Mouse (Mus musculus) B cell, adult (primary cell): ENCODE data around the gene Rmdn3. TPM values are rescaled to one million over a fixed set of nuclear protein-coding genes. Genes with fewer than 3 reads are reported as not detected.

Source experiments
- total RNA-seq: library from RNA; stranded (reverse); gene quantifications from 4 replicates; pipeline ENCODE4 v1.2.4, GENCODE M21; 2023; ENCODE audit not compliant: inconsistent age

The Rmdn3 gene
- total RNA-seq: 29.7 to 39.8 TPM (median 34.3 TPM) in 4 replicates

DNA sequence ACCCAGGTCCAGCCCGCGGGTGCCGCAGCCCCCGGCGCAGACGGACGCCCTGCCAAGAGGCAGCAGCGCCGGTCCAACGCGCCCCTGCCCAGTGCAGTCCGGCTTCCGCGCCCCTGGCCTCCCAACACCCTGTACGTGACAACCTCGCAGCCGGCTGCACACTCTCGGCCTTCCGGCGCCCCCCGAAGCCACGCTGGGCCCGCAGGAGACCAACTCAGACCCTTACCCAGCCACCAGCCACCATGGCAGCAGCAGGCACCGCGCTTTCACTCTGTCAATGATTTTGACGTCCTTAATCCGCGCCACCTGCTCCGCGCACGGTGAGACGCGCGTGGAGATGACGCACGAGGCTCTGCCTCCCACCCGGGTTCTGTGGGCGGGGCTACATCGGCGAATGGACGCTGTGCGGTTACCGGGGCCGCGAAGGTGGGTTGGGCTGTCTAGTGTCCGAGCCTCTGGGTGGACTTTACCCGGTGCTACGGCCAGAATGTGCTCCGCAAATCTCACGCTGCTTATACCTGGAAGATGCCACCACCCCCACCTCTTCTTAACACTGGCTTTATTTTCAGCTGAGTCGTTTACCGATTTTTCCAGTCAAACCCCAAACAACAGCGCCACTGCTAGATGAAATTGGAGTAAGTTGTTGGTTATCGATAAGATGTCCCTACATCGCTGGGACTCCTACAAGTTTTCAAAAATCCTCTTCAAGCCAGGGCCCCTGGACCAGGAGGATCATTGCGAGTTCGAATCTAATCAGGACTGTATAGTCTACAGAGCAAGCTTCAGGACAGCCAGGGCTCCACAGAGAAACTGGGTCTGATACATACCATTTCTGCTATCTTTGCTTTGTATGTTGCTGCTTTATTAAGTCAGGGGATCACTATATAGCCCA, at the start of gene Rmdn3:
TSS of gene Rmdn3 (minus strand) at position 354 of the 892 bp plus-strand sequence.

GRCm38 (mm10) chr2:119173991-119174651, 17.3 kb upstream of the Rmdn3 start, which contains the start of gene Gm14137:
Gene Gm14137 (plus strand): TSS chr2:119174509.

DNA sequence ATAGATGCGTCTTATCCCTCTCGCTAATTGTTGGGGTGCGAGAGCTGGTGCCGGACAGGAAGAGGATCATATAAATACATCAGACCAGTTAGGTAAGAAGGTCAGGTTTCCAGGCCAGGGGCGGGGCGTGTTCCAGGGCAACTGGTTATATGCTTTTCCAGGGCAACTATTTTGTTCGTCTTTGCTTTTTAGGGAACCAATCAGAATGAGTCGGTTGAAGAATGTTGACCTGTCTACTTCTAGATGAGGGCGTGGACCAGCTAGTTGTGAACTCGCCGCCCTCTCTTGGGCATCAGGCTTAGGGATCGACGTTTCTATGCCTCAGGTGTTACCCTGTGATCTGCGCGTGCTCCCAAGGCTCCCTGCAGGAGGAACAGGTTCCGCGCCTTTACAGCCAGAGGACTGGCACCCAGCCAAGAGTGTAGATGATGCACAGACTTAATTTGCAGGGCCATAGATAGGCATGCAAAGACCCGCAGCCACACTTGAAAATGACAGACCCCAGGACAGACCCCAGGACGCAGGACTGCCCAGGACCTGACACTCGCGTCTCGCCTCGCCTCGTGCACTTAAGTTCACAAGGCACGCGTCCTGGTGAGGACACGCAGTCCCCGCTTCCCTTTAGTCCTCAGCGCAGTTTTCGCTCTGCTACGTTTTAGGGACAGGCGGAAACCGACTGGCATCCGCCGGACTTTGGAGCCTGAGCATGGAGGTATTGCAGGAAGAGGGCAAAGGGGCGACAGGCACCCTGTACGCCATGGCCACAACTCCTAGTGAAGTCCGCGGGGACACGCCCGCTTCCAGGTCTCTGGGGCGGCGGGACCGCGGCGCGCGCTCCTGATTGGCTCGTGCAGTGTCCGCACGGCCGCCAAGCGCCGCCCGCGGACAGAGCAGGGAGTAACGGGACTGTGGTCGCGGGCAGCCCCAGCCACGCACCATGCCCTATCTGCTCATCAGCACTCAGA, 10.3 kb upstream of the Rmdn3 start, which contains the start of gene Gchfr:
TSS of gene Gchfr (plus strand) at position 873 of the 965 bp plus-strand sequence.

GRCm38 (mm10) chr2:119112438-119113112, 44.3 kb downstream of the Rmdn3 start, which contains the start of gene Rad51:
Gene Rad51 (plus strand): TSS chr2:119112793.

Other genes starting within 250 kb of the Rmdn3 start
- gene Chst14, start 230.5 kb downstream of the Rmdn3 start, total RNA-seq: 3.6 to 4.3 TPM (median 4.0 TPM) in 4 replicates
- 11.5 to 14.4 TPM (median 13.0 TPM) in 4 replicates for gene Ccdc32, start 127.6 kb downstream of the Rmdn3 start, total RNA-seq
- gene Rpusd2, start 122.2 kb downstream of the Rmdn3 start, total RNA-seq: 16.0 to 18.0 TPM (median 16.8 TPM) in 4 replicates
- gene Knl1, start 109.9 kb downstream of the Rmdn3 start, total RNA-seq: 3.3 to 4.7 TPM (median 4.1 TPM) in 4 replicates
- 1.8 to 4.5 TPM (median 3.7 TPM) in 4 replicates for gene Rad51, start 44.2 kb downstream of the Rmdn3 start, total RNA-seq
- gene Gchfr, start 10.7 kb upstream of the Rmdn3 start, total RNA-seq: not detected in 4 replicates
- gene Gm14137, start 17.5 kb upstream of the Rmdn3 start, total RNA-seq: 10.0 to 12.9 TPM (median 10.9 TPM) in 4 replicates
- gene Zfyve19, start 51.6 kb upstream of the Rmdn3 start, total RNA-seq: 30.9 to 40.9 TPM (median 35.2 TPM) in 4 replicates
- gene Dnajc17, start 51.8 kb upstream of the Rmdn3 start, total RNA-seq: 15.9 to 19.5 TPM (median 18.5 TPM) in 4 replicates
- gene Ppp1r14d, start 72.9 kb upstream of the Rmdn3 start, total RNA-seq: not detected in 4 replicates
- 0.45 to 0.60 TPM in 2 of 4 replicates, not detected in the others for gene Spint1, start 80.3 kb upstream of the Rmdn3 start, total RNA-seq
- gene Rhov, start 114.2 kb upstream of the Rmdn3 start, total RNA-seq: not detected in 4 replicates
- 90.9 to 99.3 TPM (median 94.4 TPM) in 4 replicates for gene Vps18, start 131.7 kb upstream of the Rmdn3 start, total RNA-seq
- gene Dll4, start 168.8 kb upstream of the Rmdn3 start, total RNA-seq: 0.54 to 0.96 TPM (median 0.76 TPM) in 4 replicates
- gene Chac1, start 194.2 kb upstream of the Rmdn3 start, total RNA-seq: 0.54 to 1.1 TPM (median 0.83 TPM) in 4 replicates